Mouse (Mus musculus) liver, postnatal 0 days (tissue): Measurements from ENCODE around the gene Hspa1a. TPM values are rescaled to one million over a fixed set of nuclear protein-coding genes. Genes with fewer than 3 reads are reported as not detected.
"Not testable (repeated sequence)": the region's sequence is repeated elsewhere in the genome, so short reads cannot be mapped to it uniquely, and the experiment has no call there.

Experiments used
- ATAC-seq: fragments of 200-750 bp; cut with Nextera tagmentation; 2 replicates; pipeline ENCODE4 v1.8.0; 2017; ENCODE audit warnings: mild to moderate bottlenecking, moderate library complexity
- DNase-seq: peaks from one replicate; pipeline ENCODE4 v3.0.0-alpha.2; 2016
- H3K27ac ChIP-seq: fragments of 300-500 bp; sonication (generic); 2 replicates; pipeline ENCODE4 v1.5.1; 2014; ENCODE audit warnings: antibody characterized with exemption, moderate library complexity, mild to moderate bottlenecking, low read depth
- H3K27me3 ChIP-seq: fragments of 300-500 bp; sonication (generic); 2 replicates; pipeline ENCODE4 v1.6.1; 2014; ENCODE audit warnings: low read length, control low read depth, mixed read lengths; ENCODE audit not compliant: insufficient read depth
- H3K36me3 ChIP-seq: fragments of 300-500 bp; sonication (generic); replicated peaks from 2 replicates; pipeline ENCODE4 v1.6.1; 2014; ENCODE audit warnings: mild to moderate bottlenecking, control low read depth, low read length, moderate library complexity, mixed read lengths; ENCODE audit not compliant: insufficient read depth
- H3K4me1 ChIP-seq: fragments of 300-500 bp; sonication (generic); 2 replicates; pipeline ENCODE4 v1.6.1; 2014; ENCODE audit warnings: antibody characterized with exemption, mild to moderate bottlenecking, control low read depth; ENCODE audit not compliant: insufficient read depth
- H3K4me2 ChIP-seq: fragments of 300-500 bp; sonication (generic); 2 replicates; pipeline ENCODE4 v1.6.1; 2014; ENCODE audit warnings: low read depth, mild to moderate bottlenecking, low read length, moderate library complexity, mixed read lengths
- H3K4me3 ChIP-seq: fragments of 300-500 bp; sonication (generic); 2 replicates; pipeline ENCODE4 v1.5.1; 2014; ENCODE audit warnings: low read depth, low read length
- H3K9ac ChIP-seq: fragments of 300-500 bp; sonication (generic); replicated peaks from 2 replicates; pipeline ENCODE4 v1.6.1; 2014; ENCODE audit warnings: mild to moderate bottlenecking, moderate library complexity
- H3K9me3 ChIP-seq: fragments of 300-500 bp; sonication (generic); 2 replicates; pipeline ENCODE4 v1.6.1; 2016; ENCODE audit warnings: mild to moderate bottlenecking, control low read depth, low read length, mixed read lengths
- CTCF ChIP-seq: sonication (generic); IDR thresholded peaks from 2 replicates; pipeline ENCODE4 v1.5.1; 2016; ENCODE audit warnings: antibody characterized with exemption, low read depth
- EP300 ChIP-seq: IDR thresholded peaks from 2 replicates; pipeline ENCODE4 v1.6.1; 2016; ENCODE audit warnings: antibody characterized with exemption, low read depth, mild to moderate bottlenecking
- WGBS: fragments of 180-500 bp; shearing (Covaris S2); extraction: QIAGEN DNeasy Blood & Tissue Kit; methylation state at CpG from one replicate; pipeline ENCODE4 v1.1.7; 2014; ENCODE audit not compliant: insufficient replicate concordance; 5-methylcytosine and 5-hydroxymethylcytosine counted together
- polyA plus RNA-seq: library from polyadenylated mRNA; unstranded; fragments of >200 nt; fragmentation: Nextera tagmentation; extraction: Ambion mirVana; gene quantifications from 2 replicates; pipeline ENCODE4 v1.2.1, GENCODE M21; 2015

Hspa1a gene
- polyA plus RNA-seq, result 0.46 and 0.59 TPM in 2 replicates

- H3K9ac ChIP-seq, H3K9me3 ChIP-seq, H3K27ac ChIP-seq, H3K4me1 ChIP-seq, H3K36me3 ChIP-seq: not testable (repeated sequence)
- DNase-seq (peak; percentile 69), ATAC-seq (peak; percentile 87)
- peak within 1 kb of the TSS; percentile 67 for H3K4me2 ChIP-seq
- WGBS, result under 1% methylated on average over 25 of the region's 33 CpGs
- peak within 1 kb of the TSS; percentile 24 for H3K4me3 ChIP-seq
- H3K27me3 ChIP-seq, result peaks cover 24% of the 10 kb centered on the region
These were observed at the start of gene Hspa1a, which contains the start of gene Hspa1l for GRCm38 (mm10) chr17:34972069-34972749. Hspa1a (minus strand) TSS chr17:34972156. Hspa1l (plus strand) TSS chr17:34972703.

- 15% methylated on average over 17 of the region's 17 CpGs for WGBS
- H3K4me2 ChIP-seq, result peak overlapping the region; percentile 43
- peak; percentile 20 for ATAC-seq
- TF ChIP-seq CTCF, result peak; percentile 99
- no peak for TF ChIP-seq EP300
- H3K36me3 ChIP-seq, result peaks cover 3% of the 10 kb centered on the region; the same call in 1 of the 2 replicates
- H3K9me3 ChIP-seq, result no peaks in the 10 kb centered on the region
- H3K27me3 ChIP-seq, result 0 out of 2 replicates have a peak, but pooled peaks cover 3% of the 10 kb centered on the region
- H3K4me3 ChIP-seq, result no peak overlapping the region
- H3K4me1 ChIP-seq, result peaks cover 25% of the 10 kb centered on the region
- H3K9ac ChIP-seq, result no peak overlapping the region; the same call in 1 of the 2 replicates
- DNase-seq, result peak; percentile 91
- peak overlapping the region; percentile 53 for H3K27ac ChIP-seq
These were observed 49.3 kb upstream of the Hspa1a start for GRCm38 (mm10) chr17:35021163-35021808.

GRCm38 (mm10) chr17:35020551-35020950, 48.6 kb upstream of the Hspa1a start:
- no peak overlapping the region for H3K27ac ChIP-seq
- no peak overlapping the region for H3K4me2 ChIP-seq
- no peak overlapping the region for H3K9ac ChIP-seq
- 0 out of 2 replicates have a peak, but pooled peaks cover 3% of the 10 kb centered on the region for H3K27me3 ChIP-seq
- DNase-seq, result peak; percentile 13
- H3K4me3 ChIP-seq, result no peak overlapping the region
- WGBS, result 87% methylated on average over 8 of the region's 8 CpGs
- H3K4me1 ChIP-seq, result peaks cover 25% of the 10 kb centered on the region
- TF ChIP-seq CTCF (no peak), EP300 (no peak)
- no peak for ATAC-seq
- no peaks in the 10 kb centered on the region for H3K9me3 ChIP-seq
- H3K36me3 ChIP-seq, result peaks cover 10% of the 10 kb centered on the region

- Histone ChIP-seq H3K27me3 (0 out of 2 replicates have a peak, but pooled peaks cover 3% of the 10 kb centered on the region), H3K4me2 (no peak overlapping the region), H3K4me3 (no peak overlapping the region), H3K9me3 (no peaks in the 10 kb centered on the region), H3K4me1 (peaks cover 25% of the 10 kb centered on the region), H3K9ac (no peak overlapping the region), H3K27ac (no peak overlapping the region), H3K36me3 (peaks cover 17% of the 10 kb centered on the region)
- WGBS, result 81% methylated on average over 11 of the region's 11 CpGs
- TF ChIP-seq EP300 (no peak), CTCF (no peak)
- DNase-seq (peak; percentile 13), ATAC-seq (no peak)
These were observed 47.9 kb upstream of the Hspa1a start for GRCm38 (mm10) chr17:35019894-35020293.

GRCm38 (mm10) chr17:35018171-35018570, 46.2 kb upstream of the Hspa1a start:
- Histone ChIP-seq H3K36me3 (peaks cover 34% of the 10 kb centered on the region), H3K4me2 (no peak overlapping the region), H3K4me3 (no peak overlapping the region), H3K4me1 (peaks cover 12% of the 10 kb centered on the region), H3K27me3 (0 out of 2 replicates have a peak, but pooled peaks cover under 1% of the 10 kb centered on the region), H3K27ac (no peak overlapping the region), H3K9me3 (no peaks in the 10 kb centered on the region), H3K9ac (no peak overlapping the region)
- ATAC-seq (no peak), DNase-seq (peak; percentile 11)
- WGBS, result 73% methylated on average over 3 of the region's 3 CpGs
- TF ChIP-seq CTCF (no peak), EP300 (no peak)

GRCm38 (mm10) chr17:35017706-35018030, 45.7 kb upstream of the Hspa1a start:
- Histone ChIP-seq H3K27ac (no peak overlapping the region), H3K9ac (no peak overlapping the region), H3K4me2 (no peak overlapping the region), H3K4me3 (no peak overlapping the region), H3K4me1 (peaks cover 10% of the 10 kb centered on the region), H3K9me3 (no peaks in the 10 kb centered on the region), H3K27me3 (no peaks in the 10 kb centered on the region), H3K36me3 (peaks cover 39% of the 10 kb centered on the region)
- 71% methylated on average over 14 of the region's 14 CpGs for WGBS
- ATAC-seq (no peak), DNase-seq (peak; percentile 15)
- TF ChIP-seq CTCF, result no peak
- no peak for TF ChIP-seq EP300
